Mouse (Mus musculus) spleen, adult 2 months (tissue): ENCODE measurements around the gene Mical2.

Experiments
- CTCF ChIP-seq: fragments of 200-500 bp; IDR thresholded peaks from 2 replicates; pipeline ENCODE4 v1.5.1; 2011; ENCODE audit warnings: mild to moderate bottlenecking, inconsistent platforms; ENCODE audit not compliant: insufficient read depth, insufficient read length, insufficient replicate concordance; ENCODE audit errors: extremely low read depth
- POLR2A ChIP-seq: fragments of 200-500 bp; IDR thresholded peaks from 2 replicates; pipeline ENCODE4 v1.6.1; 2011; ENCODE audit warnings: low read depth, low read length, inconsistent platforms

GRCm38 (mm10) chr7:112439846-112440245, 214.2 kb downstream of the Mical2 start:
- TF ChIP-seq POLR2A = no peak
- TF ChIP-seq CTCF = no peak
